Mouse (Mus musculus) embryo, embryonic 10.5 days (tissue): ENCODE measurements around the gene Mbd3.
A peak's percentile ranks its signal among the peaks of the same experiment; 100 is the strongest.

Source experiments
- DNase-seq: peaks from one replicate; pipeline ENCODE4 v3.0.0-alpha.2; 2015; ENCODE audit warnings: low spot score

The Mbd3 gene

DNA sequence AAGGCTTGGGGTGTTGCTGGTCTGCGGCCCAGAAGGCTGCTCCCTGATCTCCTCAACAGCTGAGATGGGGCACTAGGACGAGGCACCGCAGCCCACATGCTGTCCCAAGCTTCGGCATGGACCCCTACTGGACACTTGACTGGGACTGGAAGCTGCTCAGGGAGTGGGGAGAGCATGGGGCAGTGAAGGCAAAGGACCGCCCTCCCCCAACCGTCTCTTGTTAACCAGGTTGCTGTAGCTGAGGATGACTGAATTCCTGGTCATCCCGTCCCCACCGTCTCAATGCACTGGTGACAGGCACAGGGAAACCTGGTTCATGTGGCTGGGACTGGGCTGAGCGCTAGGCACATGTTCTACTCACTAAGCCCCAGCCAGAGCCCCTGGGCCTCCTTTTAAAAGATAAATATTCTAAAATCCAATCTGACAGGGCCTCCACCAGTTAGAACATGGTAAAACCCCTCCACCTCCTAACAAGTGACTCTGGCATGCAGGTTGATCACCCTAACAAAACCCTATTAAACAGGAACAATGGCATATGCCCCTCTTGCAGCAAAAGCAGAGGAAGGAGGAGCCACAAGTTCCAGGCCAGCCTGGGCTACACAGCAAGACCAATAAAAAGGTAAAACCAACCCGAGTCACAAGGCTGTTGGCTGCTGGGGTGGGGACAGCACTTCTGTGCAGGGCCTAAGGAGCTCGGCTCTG is 2.4 kb downstream of the Mbd3 start:
- DNase-seq = no peak

DNA sequence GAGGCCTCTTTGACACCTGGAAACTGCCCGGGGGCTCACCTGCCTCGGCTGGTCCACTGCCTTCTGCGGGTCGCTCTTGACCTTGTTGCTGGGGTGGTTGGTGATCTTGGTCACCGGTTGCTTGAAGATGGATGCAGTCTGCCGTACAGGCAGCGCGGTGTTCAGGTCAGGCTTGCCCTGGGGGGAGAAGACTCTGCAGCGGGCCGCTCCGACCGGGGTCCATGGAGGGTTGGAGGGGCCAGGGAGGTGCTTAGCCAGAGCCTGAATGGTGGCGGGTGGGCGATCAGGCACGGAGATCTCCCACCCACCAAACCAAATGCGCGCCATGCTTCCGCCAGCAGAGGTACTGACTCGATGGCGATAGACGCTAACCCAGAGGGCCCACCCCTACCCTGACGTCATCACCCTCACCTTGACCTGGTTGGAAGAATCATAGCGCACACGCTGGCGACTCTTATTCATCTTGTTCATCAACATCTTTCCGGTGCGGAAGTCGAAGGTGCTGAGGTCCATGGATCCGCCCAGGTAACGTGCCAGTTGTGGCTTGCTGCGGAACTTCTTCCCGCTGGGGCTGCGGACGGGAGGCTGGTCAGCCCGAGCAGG is 4.2 kb downstream of the Mbd3 start:
- no peak for DNase-seq

DNA sequence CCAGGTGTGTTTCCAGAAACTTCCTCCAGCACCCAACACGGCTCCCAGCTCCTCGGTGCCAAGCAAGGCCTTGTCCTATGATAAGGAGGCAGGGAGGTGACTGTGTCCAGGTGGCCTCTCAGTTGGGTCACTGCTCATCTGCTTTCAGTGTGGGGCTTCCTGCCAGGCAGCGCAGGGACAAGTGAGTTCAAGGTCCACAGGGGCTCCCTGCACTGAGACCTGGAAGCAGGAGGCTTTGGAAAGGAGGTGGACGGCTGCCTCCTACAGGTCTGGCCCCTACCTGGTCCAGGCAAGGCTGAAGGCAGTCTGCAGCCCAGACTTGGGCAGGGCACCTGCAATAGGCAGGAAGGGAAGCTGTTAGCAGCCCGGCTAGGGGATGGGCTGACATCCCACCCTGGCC is 6.7 kb downstream of the Mbd3 start:
- DNase-seq = no peak

DNA sequence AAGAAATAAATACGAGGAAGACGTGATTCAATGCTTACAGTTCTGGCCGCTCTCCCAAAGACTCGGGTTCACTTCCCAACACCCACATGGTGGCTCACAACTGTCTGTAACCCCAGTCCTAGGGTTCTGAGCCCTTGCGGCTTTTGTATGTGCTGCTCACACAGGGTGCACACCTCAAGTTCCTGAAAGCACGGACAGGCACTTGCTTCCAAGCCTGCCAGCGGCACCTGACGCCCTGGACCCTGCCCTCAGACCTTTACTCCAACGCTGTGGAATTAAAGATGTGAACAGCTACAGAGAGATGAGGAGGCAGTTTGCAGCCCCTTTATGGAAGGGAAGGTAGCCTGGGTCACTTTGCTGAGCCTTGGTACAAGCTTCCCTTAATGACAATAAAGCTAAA is 8.7 kb downstream of the Mbd3 start:
- DNase-seq = no peak

DNA sequence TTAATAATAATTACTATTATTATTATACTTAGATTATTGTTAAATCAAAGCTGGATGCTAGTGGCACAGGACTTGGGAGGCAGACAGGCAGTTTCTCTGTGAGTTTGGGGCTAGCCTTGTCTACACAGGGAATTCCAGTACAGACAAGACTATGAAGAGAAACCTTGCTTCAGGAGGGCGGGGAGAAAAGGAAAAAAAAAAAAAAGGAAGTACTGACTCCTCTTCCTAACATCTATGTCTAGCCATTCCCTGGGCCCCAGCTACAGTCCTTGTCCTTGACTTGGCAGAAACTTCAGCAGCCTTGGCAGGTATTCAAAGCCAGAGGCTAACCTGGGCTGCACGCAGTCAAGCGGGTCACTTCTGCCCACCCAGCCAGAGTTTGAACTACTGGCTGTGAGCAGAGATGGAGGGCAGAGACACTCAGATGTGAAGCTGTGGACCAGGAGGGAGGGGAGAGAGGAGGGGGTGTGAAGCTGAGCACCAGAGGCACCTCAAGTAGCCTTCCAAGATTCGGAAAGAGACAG is 10.1 kb downstream of the Mbd3 start:
- no peak for DNase-seq

DNA sequence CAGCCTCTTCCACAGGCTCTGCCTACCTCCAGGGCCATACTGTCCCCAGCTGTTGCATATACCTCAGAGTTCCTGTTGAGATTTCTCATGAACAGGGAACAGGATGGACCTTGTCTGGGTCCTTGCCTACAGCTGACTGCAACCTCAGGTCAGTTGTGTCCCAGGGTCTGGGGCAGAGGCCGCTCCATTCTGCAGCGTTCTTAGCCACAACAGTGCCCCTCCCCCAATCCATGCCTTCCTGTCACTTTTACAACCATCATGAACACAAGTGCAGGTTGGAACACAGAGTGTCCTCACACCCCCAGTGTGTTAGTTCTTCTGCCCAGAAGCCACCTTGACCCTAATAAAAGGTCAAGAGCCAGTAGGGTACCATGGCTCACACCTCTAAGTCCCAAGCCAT is 10.6 kb downstream of the Mbd3 start:
- DNase-seq = no peak

DNA sequence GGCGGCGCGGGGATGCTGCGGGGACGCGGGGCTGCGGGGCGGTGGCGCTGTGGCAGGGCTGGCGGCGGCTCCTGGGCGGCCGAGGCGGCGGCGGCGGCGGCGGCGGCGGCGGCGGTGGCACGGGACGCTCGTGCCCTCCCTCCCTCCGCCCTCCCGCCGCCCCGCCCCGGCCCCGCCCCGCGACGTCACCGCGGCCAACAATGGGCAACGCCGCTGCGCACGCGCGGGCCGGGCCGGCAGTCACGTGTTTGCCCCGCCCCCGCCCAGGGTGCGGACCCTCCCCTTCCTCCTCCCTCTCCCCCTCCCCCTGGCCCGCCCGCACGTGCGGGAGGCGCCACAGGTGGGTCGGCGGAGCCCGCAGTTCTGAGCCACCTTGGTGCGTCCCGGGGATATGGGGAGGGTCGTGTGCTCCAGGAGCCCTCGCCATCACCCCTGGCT is 11.8 kb downstream of the Mbd3 start, which contains the start of gene Mex3d:
Gene Mex3d, minus strand, starts transcription at position 138 of the 438 bp plus-strand sequence.
- DNase-seq = peak; percentile 89

DNA sequence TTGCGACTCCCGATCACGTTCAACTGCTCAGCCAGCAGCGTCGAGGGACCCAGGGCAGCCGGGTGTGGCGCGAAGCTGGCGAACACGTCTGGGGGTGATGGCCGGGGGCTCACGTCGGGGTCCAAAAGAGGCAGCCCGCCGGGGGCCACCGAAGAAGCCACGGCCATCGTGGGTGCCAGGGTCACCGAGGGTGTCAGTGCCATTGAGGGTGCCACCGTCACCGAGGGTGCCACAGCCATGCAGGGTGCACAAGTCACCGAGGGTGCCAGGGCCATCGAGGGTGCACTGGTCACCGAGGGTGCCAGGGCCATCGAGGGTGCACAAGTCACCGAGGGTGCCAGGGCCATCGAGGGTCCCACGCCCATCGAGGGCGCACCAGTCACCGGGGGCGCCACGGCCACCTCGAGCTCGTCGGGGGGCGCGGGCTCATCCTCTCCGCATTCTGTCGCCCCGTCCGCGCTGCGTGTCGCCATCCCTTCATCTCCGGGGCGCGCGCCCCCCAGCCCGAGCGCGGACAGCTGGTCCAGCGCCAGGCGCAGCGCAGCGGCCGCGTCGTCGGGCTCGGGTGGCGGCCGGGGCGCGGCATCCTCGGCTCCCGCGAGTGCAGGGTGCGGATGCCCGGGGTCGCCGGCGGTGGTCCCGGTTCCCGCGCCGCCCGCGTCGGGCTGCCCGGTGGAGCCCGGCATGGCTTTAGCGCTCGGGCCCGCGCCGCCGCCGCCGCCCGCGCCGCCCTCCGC is 12.4 kb downstream of the Mbd3 start:
- no peak for DNase-seq

DNA sequence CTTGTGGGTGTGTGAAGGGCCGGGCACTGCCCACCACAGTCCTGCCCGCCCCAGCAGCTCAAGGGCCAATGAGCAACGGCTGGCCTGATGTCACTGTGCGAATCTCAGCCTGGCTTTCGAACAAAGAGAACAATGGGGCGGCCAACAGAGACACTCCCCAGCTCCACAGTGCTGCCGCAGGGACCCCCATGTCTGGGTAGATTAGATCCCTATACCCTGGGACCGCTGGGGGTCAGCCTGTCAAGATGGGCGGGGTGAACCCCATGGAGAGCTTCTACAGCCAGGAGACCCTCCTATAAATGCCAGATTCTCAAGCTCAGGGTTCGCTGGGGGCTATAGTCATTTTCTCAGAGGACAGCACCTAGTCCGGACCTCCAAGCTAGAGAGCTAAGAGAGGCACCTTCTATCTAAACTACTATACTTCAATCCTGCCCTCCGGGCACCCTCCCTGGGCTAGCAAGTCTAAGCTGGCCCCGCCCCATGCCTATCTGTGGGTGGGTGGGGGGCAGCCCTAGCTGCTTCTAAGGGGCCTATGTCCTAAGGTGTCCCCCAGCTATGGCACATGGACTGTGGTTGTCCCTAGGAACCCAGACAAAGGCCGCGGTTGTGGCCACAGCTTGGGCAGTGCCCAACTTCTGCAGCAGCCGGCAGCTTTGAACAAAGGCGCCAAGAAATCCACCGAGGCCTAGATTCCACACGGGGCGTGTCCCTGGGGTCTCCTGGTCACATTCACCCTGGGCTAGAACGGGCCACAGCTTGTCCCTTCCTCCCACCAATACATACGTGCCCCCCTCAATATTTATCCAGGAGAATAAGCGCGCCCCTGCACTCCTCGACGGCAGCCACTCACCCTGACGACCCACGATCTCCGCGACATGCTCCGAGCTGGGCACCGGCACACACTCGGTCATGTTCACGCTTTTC is 13.3 kb downstream of the Mbd3 start:
- DNase-seq = peak; percentile 85

DNA sequence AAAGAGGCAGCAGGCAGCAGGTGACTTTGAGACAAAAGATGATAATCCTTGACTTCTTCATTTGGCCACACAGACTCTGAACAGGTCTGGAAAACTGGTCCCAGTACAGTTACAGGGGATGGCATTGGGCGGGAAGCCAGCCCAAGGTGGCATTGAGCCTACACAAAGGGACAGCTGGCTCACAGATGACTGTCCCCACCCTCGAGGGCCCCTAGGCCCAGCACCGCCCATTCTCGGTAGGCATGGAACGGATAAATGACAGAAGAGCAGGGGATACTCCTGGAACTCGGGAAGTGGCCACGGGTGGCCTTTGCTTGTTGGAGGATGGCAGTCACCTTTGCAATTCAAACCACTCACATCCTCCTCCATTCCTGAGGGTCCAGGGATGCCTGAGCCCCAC is 14.0 kb downstream of the Mbd3 start:
- no peak for DNase-seq

DNA sequence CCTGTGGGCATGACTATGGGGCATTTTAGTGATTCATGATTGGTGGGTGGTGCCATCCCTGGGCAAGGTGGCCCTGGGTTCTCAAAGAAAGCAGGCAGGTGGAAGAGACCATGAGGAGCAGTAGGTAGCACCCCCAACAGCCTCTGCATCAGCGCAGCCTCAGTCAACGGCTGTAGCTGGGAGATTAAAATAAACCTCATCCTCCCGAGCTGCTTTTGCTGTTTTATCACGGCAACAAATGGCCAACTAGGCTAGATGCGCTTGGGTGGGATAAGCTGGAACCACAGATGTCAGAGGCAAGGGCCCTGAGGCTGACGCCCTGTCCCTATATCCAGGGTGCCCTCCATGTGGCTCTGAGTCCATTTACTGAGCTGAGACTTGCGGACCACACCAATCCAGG is 14.6 kb downstream of the Mbd3 start:
- DNase-seq = no peak

DNA sequence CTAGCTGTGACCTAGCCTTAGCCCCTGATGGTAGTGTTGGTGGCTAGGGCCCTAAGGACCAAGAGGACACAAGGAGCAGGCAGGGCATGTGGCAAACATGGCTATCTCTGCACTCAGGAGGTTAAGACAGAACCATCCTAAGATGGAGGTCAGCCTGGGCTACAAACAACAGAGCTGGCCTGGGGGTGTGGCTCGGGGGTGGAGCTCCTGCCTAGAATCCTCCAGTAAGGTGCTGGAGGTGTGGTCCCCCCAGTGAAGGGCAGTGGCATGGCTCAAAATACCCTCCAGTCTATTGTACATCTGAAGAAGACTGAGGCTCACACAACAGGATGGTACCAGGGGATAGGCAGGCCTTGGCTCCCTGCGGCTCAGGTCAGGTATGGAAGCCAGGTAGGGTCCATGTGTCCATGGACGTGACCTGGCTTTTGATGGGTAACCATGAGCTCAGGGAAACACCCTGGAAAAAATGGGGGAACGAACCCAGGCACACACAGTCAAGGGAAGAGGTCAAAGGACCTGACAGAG is 15.2 kb downstream of the Mbd3 start:
- no peak for DNase-seq

DNA sequence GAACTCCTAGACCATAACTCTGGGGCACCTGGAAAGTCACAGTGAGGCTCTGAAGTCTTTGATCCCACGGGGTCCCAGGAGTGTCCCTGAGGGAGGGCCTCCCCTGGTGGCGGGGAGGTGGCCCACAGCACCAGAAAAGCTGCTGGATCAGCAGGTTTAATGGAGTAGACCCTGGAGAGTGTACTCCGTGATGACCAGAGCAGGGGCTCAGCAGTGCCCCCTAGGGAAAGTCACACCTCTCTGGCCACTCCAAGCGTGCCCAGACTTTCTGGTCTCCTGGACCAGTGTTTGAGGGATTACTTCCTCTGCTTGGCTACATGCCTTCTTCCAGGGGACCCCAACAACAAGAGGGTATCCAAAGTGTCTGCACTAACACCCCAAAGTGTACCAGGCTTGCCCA is 15.9 kb downstream of the Mbd3 start:
- no peak for DNase-seq

DNA sequence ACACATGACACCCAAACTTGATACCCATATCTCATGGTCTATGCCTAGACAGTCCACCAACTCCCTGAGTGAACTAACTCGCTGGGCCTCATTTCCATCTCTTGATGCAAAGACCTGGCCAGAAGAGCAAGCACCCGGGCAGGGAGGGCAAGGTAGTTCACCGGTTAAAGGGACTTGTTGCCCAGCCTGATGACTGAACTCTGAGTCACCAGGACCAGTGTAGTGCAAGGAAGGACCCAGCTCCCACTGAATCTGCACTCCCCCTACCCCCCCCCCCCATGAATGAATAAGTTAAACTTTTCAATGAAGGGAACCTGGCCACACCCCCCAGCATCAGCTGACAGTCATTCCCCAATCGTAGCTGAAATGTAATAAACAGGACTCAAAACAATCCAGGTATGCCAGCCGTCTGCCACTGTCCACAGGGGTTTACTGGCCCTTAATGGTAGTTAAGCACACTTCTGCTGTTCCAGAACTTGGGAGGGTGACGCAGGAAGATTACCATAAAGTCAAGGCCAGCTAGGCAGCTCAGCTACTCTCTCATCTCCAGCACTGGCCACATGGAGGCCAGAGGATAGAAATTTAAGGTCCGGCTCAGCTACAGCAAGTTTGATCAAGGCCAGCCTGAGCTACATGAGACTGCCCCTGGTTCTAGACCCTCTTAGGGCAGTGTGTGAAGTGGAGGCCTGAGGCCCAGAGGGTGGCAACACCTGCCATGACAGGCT is 16.5 kb downstream of the Mbd3 start:
- no peak for DNase-seq

DNA sequence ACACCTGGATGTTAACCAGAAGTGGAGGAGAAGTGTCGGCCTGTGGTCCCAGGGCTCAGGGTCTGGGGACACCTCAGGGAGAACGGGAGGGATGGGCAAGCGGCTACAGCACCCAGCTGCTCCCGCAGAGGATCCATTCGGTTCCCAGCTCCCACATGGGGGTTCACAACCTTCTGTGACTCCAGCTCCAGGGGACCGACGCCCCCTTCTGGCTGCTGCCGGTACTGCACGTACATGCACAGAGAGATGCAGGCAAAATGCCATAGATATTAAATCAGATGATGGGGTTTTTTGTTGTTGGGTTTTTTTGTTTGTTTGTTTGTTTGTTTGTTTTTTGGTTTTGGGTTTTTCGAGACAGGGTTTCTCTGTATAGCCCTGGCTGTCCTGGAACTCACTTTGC is 21.6 kb downstream of the Mbd3 start:
- DNase-seq = no peak

DNA sequence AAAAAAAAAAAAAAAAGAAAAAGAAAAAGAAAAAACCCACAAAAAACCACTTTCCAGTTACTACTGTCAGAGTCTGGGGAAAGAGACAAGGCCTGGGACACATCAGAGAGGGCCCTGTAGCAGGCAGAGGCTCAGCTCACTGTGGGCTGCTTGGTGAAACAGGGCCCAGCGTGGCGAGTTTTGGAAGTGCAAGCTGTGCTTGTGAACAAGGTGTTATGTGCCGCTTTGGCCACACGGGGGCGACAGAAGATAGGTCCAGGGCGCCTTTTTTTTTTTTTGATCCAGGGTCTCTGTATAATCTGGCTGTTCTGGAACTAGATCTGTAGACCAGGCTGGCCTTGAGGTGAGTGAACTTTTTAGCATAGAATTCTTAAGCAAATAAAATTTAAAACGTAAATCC is 23.2 kb downstream of the Mbd3 start:
- DNase-seq = peak; percentile 97

DNA sequence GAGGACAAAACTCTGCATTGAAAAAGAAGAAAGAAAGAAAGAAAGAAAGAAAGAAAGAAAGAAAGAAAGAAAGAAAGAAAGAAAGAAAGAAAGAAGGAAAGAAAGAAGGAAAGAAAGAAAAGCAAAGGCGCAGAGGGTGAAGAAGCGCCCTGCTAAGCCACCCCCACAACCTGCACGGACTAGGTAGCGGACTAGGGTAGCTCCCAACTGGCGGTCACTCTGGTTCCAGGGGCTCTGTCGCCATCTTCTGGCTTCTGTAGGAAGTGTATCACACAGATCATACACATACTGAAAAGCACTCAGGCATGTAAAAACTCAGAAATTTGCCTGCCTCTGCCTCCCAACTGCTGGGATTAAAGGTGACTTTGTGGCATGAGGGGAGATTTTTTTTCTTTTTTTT is 25.3 kb downstream of the Mbd3 start:
- peak; percentile 82 for DNase-seq

DNA sequence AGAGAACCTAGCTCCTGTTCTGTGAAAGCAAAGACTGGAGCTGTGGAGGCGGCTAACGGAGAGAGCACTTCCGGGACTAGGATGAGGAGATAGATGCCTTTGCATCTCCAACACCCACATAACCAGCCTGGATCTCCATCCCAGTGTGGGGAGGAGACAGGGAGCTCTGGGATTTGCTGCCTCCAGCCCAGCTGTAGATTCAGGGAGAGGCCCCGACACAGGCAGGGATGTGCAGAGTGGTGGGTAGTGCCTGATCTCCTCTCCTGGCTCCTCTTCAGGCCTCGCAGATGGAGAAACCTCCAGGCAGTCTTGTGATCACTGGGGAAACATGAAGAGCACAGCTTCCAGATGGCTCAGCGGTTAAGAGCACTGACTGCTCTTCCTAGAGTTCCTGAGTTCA is 26.6 kb downstream of the Mbd3 start:
- DNase-seq = no peak

DNA sequence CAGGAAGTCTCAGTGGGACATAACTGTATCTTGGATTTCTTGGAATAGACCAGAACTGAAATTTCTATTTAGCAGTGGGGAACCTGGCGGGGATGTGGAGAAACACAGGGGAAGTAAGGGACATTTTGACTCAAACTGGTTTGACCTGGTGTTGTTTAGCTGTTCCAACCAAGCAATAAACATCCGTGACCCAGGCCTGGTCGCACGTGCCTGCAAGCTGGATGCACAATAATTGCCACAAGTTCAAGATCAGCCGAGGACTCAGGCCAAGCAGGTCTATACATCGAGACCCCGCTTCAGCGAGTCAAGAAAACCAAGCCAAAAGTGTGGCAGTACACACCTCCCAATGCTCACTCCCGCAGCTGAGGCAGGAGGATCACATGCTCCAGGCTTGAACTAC is 27.4 kb downstream of the Mbd3 start:
- DNase-seq = no peak

DNA sequence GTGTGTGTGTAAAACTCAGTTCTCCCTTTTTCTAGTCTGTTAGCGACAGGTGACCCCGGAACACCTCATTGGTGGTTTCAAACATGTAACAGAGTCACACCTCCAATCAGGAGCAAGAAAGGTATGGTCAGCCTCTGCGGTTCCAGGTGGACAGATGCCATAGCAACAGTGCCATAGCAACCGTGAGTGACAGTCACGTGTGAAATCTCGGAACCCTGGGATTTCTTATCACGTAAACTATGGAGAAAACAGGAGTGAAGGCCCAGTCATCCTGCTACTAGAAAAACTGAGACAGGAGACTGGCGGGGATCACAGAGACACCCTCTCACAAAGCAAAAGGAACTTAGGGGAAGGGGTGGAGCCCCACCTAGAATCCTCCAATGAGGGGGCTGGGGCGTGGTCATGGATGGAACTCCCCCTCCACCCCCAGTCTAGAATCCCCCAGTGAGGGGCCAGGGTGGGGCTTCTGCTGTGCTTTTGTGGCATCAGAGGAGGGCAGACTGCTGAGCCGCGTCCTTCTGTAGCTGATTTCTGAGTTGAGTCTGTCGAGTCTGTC is 27.9 kb downstream of the Mbd3 start:
- peak; percentile 85 for DNase-seq
